Mouse (Mus musculus) adrenal gland, adult 2 months (tissue): ENCODE results near the gene Abcg1. TPM values are rescaled to one million over a fixed set of nuclear protein-coding genes. Genes with fewer than 3 reads are reported as not detected.

Experiments
- DNase-seq: peaks from one replicate; pipeline ENCODE4 v3.0.0; 2021
- polyA plus RNA-seq: library from polyadenylated mRNA; depleted of rRNA; stranded (reverse); fragments of >200 nt; gene quantifications from 2 replicates; pipeline ENCODE4 v1.2.3, GENCODE M21; 2012
- total RNA-seq, 2 experiments: library from RNA; stranded (reverse); gene quantifications; 2 replicates each; pipeline ENCODE4 v1.2.3; 2021

The Abcg1 gene
- total and polyA plus RNA-seq, 3 experiments: 5.2 to 18.6 (median 8.2) TPM

DNA sequence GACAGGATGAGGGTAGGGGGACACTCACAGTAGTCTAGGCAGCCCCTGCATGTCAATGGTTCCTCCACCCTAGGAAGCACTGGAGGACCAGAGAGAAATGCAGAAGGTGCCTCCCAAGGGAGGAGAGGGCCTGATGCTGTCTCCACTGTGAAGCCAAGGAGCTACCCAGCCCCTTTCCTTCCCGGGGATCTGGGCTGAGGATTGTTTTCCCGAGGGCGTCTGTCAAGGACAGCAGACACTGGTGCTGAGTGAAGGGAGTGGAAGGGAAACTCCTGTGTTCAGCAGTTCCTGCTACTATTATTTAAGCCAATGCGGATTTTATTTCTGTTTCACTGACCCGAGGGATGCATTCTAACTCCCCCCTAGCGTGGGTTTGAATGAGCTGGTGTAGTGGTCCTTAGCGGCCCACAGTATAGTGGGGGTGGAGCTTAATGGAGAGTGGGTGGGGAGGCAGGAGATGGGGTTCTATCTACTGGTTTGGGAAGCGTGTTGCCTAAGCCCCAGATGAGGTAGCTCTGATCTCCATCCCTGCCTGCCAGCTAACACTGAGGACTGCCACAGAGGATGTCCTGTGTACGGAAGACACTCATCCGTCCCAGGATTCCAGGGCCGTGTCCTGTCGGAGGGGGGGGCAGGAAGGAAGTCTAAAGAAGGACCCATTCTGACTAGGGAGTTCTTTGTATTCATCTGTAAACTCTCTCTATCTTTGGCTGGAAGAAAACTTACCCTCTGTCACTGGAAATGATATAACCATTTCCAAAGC is 21.8 kb downstream of the Abcg1 start:
- DNase-seq: no peak

DNA sequence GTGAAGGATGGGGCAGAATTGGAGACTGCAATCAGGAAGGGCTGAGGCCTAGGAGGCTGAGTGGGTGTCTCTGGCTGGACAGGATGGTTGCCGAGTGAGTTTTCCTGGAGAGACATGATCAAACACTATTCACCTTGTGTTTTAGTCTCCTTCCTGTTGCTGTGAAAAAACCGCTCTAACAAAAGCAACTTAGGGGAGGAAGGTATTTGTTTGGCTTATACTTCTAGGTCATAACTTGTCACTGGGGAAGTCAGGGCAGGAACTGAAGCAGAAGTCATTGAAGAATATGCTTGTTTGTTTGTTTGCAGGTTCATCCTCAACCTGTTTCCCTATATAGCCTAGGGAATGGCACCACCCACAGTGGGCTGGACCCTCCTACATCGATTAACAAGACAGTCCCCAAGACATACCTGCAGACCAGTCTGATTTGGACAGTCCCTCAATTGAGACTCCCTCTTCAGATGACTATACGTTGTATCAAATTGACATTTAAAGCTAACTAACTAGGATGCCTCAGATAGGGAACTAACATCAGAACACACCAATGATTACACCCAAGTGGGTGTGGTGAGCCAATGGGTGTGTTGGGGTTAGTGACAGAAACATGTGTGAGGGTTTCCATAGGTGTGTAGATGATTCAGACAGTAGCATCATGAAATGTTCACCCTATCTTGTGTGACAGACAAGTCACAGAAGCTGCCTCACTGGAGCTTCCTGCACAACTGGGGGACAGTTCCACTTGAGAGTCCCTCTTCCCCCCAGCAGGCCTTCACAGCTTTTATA is 25.0 kb downstream of the Abcg1 start:
- DNase-seq: no peak

GRCm38 (mm10) chr17:31085519-31085918 is 28.0 kb downstream of the Abcg1 start:
- no peak for DNase-seq

GRCm38 (mm10) chr17:31086196-31086595 is 28.7 kb downstream of the Abcg1 start:
- DNase-seq: no peak

DNA sequence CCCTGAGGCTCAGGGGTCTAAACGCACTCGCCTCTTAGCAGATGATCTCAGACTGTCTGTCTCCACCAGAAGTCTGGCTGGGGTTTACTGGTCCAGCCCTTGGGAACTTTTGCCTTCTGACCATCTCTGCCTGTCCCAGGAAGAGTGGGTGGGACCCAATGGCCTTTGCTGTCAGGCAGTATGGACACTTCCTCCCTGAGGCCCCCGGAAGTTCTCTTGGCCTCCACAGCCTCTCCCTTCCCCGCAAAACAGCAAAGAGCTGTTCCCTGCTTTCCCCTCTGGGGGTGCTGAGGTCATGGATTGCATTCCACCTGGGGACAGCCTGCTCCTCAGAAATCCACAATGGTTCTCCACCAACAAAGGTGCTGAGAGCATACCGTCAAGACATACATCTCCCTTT is 31.2 kb downstream of the Abcg1 start:
- DNase-seq: no peak

- DNase-seq: no peak
Observed at GRCm38 (mm10) chr17:31089848-31090247, 32.4 kb downstream of the Abcg1 start.

- DNase-seq: no peak
Observed at GRCm38 (mm10) chr17:31091023-31091735, 33.7 kb downstream of the Abcg1 start.

- no peak for DNase-seq
Observed at GRCm38 (mm10) chr17:31094781-31095180, 37.3 kb downstream of the Abcg1 start.

DNA sequence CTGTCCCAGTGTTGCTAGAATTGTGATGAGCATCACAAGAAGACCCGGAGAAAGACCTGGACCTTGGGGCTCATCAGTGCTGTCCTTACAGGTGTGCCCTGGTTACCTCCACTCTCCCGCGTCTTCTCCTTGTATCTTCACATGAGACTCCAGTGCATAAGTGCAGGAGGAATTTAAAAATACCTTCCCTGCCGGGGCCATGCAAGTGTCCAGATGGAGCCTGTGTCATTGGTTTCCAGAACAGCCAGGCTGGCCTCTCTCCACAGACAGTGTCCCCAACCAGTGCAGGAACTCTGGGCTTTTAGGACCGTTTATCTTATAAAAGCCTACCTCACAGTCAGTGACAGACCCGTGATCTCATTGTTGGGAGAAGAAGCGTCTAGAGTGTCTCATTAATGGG is 38.1 kb downstream of the Abcg1 start:
- DNase-seq: no peak

GRCm38 (mm10) chr17:31096893-31097292 is 39.4 kb downstream of the Abcg1 start:
- DNase-seq: no peak

GRCm38 (mm10) chr17:31098788-31099187 is 41.3 kb downstream of the Abcg1 start:
- no peak for DNase-seq

DNA sequence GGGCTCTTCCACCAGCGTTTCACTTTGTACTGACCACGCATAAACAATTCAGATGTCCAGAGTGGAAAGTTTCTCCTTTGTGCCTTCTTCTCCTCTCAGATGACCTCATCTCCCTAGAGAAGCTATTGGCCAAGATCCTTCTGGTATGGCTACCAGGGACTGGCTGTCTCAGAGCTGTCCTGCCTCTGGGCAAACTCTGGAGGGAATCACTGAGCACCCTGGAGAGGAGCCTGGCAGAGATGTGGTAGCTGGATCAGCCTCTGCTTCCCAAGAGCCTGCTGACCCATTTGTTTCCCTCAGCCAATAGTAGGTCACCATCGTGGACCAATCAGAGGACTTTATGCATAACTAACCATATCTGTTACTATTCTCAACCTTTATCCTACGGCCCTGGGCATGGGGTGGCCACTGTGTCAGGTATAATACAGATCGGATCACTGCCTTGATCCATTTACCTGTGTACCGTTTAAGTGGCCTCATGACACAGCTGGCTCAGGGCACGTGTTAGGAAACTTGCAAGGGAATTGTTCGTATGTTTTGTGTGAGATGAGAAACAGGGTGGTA is 45.6 kb downstream of the Abcg1 start:
- peak; percentile 40 for DNase-seq

GRCm38 (mm10) chr17:31103823-31104222 is 46.3 kb downstream of the Abcg1 start:
- DNase-seq: peak; percentile 29

DNA sequence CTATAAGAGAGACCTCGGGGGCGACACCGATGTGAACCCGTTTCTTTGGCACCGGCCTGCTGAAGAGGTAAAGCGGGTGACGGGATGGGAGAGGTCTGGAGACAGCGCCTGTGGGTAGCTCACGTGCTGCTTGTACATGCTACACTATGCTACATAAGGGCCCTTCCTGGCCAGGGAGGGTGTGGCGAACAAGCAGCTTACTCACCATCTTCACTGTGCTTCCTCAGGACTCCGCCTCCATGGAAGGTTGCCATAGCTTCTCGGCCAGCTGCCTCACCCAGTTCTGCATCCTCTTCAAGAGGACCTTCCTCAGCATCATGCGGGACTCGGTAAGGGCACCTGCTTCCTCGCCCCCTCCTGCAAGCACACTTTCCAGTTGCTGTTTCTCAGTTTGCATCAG is 50.9 kb downstream of the Abcg1 start:
- DNase-seq: no peak

GRCm38 (mm10) chr17:31113191-31113856 is 55.8 kb downstream of the Abcg1 start:
- DNase-seq: no peak

DNA sequence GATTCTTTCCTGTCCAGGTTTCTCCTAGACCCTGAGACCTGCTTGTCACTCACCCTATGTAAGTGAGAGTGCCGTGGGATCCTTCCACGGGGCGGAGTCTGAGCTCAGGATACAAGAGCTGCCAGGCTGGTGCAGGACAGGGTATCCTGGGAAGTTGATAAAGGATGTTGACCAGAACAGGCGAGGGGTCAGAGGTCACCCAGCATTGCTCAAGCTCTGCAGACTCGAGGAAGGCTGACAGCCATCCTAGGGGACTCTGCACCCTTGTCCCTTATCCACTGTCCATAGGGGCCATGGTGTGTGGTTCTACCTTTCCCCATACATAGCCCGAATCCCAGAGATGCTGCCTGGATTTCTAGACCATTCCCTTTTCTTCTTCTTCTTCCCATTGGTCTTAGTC is 58.6 kb downstream of the Abcg1 start:
- no peak for DNase-seq

DNA sequence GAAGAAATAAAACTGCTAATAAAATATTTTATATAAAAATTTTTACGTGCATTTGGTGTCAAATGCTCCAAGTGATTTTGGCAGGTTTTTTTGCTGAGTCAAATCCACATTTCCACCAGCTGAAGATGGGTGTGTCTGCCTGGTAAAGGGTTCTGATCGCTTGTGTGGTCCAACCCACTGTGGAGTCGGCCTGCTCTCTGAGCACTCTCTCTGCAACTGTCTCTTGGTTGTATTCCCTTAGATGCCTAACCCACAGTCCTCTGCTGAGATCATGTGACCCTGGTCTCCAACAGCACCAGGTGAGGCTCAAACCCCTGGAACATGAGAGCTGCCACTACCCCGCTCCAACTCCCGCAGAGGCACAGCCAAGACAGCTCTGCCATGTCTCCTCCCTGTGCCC is 60.5 kb downstream of the Abcg1 start:
- no peak for DNase-seq

DNA sequence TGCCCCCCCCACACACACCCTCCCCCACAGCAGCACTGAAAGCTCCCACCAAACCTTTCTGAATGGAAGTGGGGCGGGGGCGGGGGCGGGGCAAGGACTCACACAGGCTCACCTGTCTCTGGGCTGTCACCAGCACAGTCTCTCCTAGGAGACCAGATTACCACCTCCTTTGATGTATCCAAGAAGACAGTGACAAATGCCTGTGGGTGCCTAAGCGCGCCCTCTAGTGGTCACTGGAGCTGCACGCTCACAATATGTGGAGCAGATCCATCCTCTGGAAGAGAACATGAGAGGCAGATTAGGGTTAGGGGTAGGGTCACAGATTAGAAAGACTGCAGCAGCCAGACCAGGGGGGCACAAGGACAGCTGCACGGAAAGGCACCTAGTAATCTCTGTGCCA is 62.0 kb downstream of the Abcg1 start:
- peak; percentile 60 for DNase-seq

GRCm38 (mm10) chr17:31121975-31122374 is 64.5 kb downstream of the Abcg1 start:
- DNase-seq: peak; percentile 10

DNA sequence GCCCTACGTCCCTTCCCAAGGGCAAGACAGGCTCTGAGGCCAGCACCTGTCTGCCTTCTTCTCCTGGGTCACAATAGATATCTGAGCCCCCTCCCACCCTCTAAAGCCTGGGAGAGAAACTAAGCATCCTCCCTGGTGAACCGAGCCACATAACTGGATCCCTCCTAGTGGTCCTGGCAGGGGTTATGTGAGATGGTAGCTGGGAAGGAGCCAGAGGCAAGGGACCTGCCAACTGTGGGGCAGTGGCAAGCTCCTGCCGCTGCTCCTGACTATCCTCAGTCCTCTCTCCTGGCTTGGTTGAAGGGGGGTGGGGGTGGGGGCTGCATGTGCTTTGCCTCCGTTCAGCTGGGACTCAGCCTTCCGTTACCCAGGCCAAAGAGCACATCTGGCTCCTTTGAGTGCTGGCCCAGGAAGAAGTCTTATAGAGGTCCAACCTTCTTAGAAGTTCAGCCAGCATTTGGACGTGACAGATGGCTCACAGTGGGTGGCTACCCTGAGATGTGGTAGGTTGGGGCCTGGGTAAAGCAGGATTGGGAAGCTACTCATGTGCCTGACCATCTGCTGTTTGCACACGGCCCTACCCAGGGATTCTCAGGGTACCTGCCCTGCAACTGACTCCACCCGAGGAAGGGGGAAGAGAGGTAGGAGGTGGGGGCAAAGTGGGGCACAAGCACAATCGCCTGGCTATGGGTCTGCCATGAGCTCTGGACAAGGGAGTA is 68.2 kb downstream of the Abcg1 start:
- no peak for DNase-seq

DNA sequence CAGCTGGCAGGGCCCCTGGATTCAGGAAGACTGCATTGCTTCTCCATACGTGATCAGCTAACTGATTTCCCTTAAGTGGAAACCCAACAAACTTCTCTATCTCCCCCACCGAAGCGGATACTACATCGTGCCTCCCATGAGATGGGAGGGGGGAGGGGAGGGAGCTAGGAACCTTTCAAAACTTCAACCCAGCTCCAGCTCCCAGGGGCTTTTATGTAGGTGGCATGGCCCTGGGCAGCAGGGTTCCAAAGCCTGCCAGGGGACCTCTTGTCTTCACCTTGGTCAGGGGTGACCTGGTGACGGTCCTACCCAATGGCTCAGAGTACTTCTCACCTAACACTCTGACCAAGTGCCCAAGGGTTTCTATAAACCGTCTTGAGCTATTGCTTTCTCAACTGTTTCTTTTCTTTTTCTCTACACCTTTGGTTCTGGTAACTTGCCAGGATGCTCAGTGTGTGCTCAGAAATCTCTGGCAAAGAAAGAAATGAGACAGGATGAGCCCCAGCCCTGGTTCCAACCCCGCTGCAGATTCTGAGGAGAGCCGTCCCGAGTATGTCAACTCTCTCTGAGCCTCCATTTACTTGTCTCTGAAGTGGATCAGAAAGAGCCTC is 71.3 kb downstream of the Abcg1 start:
- DNase-seq: no peak
